ENCODE assay signal across 41 mouse cellular contexts in the genomic region with DNA sequence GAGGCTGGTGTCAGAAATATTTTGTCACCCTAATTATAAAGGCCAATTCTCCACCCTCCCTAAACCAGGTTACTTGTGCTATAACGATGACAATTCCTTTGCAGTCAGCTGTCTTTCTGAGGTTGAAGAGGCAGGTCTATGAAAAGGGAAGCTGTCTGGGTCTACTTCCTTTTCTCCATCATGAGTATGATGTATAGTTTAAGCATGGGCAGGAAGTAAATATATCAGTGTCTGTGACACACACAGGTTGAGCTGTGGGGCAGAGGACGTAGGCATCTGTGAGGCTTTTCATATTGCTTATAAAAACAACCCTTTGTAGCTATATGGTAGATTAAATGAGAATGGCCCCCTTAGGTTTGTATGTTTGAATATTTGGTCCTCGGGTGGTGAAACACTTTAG. TPM values are rescaled to one million over a fixed set of nuclear protein-coding genes. Genes with fewer than 3 reads are reported as not detected.
"Had no signal": no experiment of that assay in that cellular context is flagged by ENCODE, and none has a peak within 500 bp of the region (broad histone marks: within the 10 kb centered on the region; RNA-seq: fewer than 3 reads in every experiment).

No protein-coding gene starts in this region.

- H3K4me3 ChIP-seq: heart, embryonic 13.5 days; heart, embryonic 15.5 days; hindbrain, embryonic 10.5 days; hindbrain, embryonic 12.5 days; intestine, embryonic 15.5 days; kidney, embryonic 15.5 days; limb, embryonic 13.5 days; limb, embryonic 15.5 days; liver, embryonic 12.5 days had no signal

- H3K4me1 ChIP-seq: heart, embryonic 13.5 days; heart, embryonic 15.5 days; hindbrain, embryonic 10.5 days; hindbrain, embryonic 12.5 days; intestine, embryonic 15.5 days; kidney, embryonic 15.5 days; limb, embryonic 13.5 days; limb, embryonic 15.5 days; liver, embryonic 12.5 days had no signal

- H3K4me2 ChIP-seq: heart, embryonic 11.5 days; heart, embryonic 13.5 days; heart, embryonic 15.5 days; hindbrain, embryonic 12.5 days; hindbrain, embryonic 14.5 days; intestine, embryonic 15.5 days; kidney, embryonic 15.5 days; limb, embryonic 13.5 days; limb, embryonic 15.5 days; liver, embryonic 12.5 days had no signal

- H3K27me3 ChIP-seq: heart, embryonic 13.5 days; heart, embryonic 15.5 days; hindbrain, embryonic 12.5 days; intestine, embryonic 15.5 days; kidney, embryonic 15.5 days; limb, embryonic 13.5 days; limb, embryonic 15.5 days; liver, embryonic 12.5 days had no signal

- DNase-seq: gastrocnemius, postnatal 14 days; gastrocnemius, postnatal 36 days; heart, adult 18-20 months; heart, postnatal 14 days; heart, postnatal 36 days; kidney, adult 18-20 months; kidney, adult 9 months; kidney, postnatal 10 days; kidney, postnatal 36 days; layer of hippocampus, adult 9-11 months; layer of hippocampus, postnatal 36 days; left cerebral cortex, postnatal 4 days had no signal

- H3K9me3 ChIP-seq: heart, embryonic 13.5 days; heart, embryonic 15.5 days; hindbrain, embryonic 10.5 days; hindbrain, embryonic 12.5 days; intestine, embryonic 15.5 days; kidney, embryonic 15.5 days; limb, embryonic 15.5 days; liver, embryonic 12.5 days had no signal

- H3K9ac ChIP-seq: heart, embryonic 13.5 days; heart, embryonic 15.5 days; hindbrain, embryonic 12.5 days; hindbrain, embryonic 14.5 days; intestine, embryonic 15.5 days; kidney, embryonic 15.5 days; limb, embryonic 13.5 days; limb, embryonic 15.5 days; liver, embryonic 12.5 days had no signal

- H3K36me3 ChIP-seq: heart, embryonic 13.5 days; heart, embryonic 15.5 days; hindbrain, embryonic 10.5 days; hindbrain, embryonic 12.5 days; intestine, embryonic 15.5 days; kidney, embryonic 15.5 days; limb, embryonic 13.5 days; limb, embryonic 15.5 days; liver, embryonic 12.5 days had no signal

- H3K27ac ChIP-seq: heart, embryonic 13.5 days; heart, embryonic 15.5 days; hindbrain, embryonic 10.5 days; hindbrain, embryonic 12.5 days; hindbrain, embryonic 14.5 days; intestine, embryonic 15.5 days; kidney, embryonic 15.5 days; limb, embryonic 13.5 days; limb, embryonic 15.5 days; liver, embryonic 12.5 days had no signal

- ATAC-seq: hindbrain, embryonic 16.5 days; inflammation-experienced regulatory T-cells, adult 6 months; intestine, embryonic 15.5 days; intestine, postnatal 0 days; liver, embryonic 12.5 days had no signal

RNA-seq across cellular contexts. Expression of gene Taar7f, which starts 9.7 kb away (rescaled TPM):
- total RNA-seq: gastrocnemius, adult 18-20 months; gastrocnemius, adult 8-10 months; gastrocnemius, postnatal 14 days; gastrocnemius, postnatal 36 days; heart, adult 18-20 months; heart, adult 8-10 months; heart, postnatal 14 days; heart, postnatal 36 days; layer of hippocampus, adult 18-20 months; layer of hippocampus, adult 8-10 months; layer of hippocampus, postnatal 14 days; layer of hippocampus, postnatal 36 days; left cerebral cortex, adult 18-20 months; left cerebral cortex, adult 8-10 months; left cerebral cortex, postnatal 10 days; left cerebral cortex, postnatal 25 days; left cerebral cortex, postnatal 4 days; liver, adult 2 months had no signal
- polyA plus RNA-seq: gonadal fat pad, adult 2 months; heart, embryonic 11.5 days; heart, embryonic 13.5 days; heart, embryonic 15.5 days; heart, postnatal 0 days; hindbrain, embryonic 10.5 days; hindbrain, embryonic 12.5 days; hindbrain, embryonic 14.5 days; hindbrain, embryonic 16.5 days; inflammation-experienced regulatory T-cells, adult 6 months; intestine, embryonic 15.5 days; intestine, postnatal 0 days; kidney, embryonic 15.5 days; large intestine, adult 2 months; limb, embryonic 11.5 days; limb, embryonic 13.5 days; limb, embryonic 15.5 days; liver, adult 2 months; liver, embryonic 12.5 days had no signal

RNA-seq across cellular contexts. Expression of gene Taar8a, which starts 17.3 kb away (rescaled TPM):
- total RNA-seq: gastrocnemius, adult 18-20 months; gastrocnemius, adult 8-10 months; gastrocnemius, postnatal 14 days; gastrocnemius, postnatal 36 days; heart, adult 18-20 months; heart, adult 8-10 months; heart, postnatal 14 days; heart, postnatal 36 days; layer of hippocampus, adult 18-20 months; layer of hippocampus, adult 8-10 months; layer of hippocampus, postnatal 14 days; layer of hippocampus, postnatal 36 days; left cerebral cortex, adult 18-20 months; left cerebral cortex, adult 8-10 months; left cerebral cortex, postnatal 10 days; left cerebral cortex, postnatal 25 days; left cerebral cortex, postnatal 4 days; liver, adult 2 months had no signal
- polyA plus RNA-seq: gonadal fat pad, adult 2 months; heart, embryonic 11.5 days; heart, embryonic 13.5 days; heart, embryonic 15.5 days; heart, postnatal 0 days; hindbrain, embryonic 10.5 days; hindbrain, embryonic 12.5 days; hindbrain, embryonic 14.5 days; hindbrain, embryonic 16.5 days; inflammation-experienced regulatory T-cells, adult 6 months; intestine, embryonic 15.5 days; intestine, postnatal 0 days; kidney, embryonic 15.5 days; large intestine, adult 2 months; limb, embryonic 11.5 days; limb, embryonic 13.5 days; limb, embryonic 15.5 days; liver, adult 2 months; liver, embryonic 12.5 days had no signal

RNA-seq across cellular contexts. Expression of gene Taar7e, which starts 21.6 kb away (rescaled TPM):
- total RNA-seq: gastrocnemius, adult 18-20 months; gastrocnemius, adult 8-10 months; gastrocnemius, postnatal 14 days; gastrocnemius, postnatal 36 days; heart, adult 18-20 months; heart, adult 8-10 months; heart, postnatal 14 days; heart, postnatal 36 days; layer of hippocampus, adult 18-20 months; layer of hippocampus, adult 8-10 months; layer of hippocampus, postnatal 14 days; layer of hippocampus, postnatal 36 days; left cerebral cortex, adult 18-20 months; left cerebral cortex, adult 8-10 months; left cerebral cortex, postnatal 10 days; left cerebral cortex, postnatal 25 days; left cerebral cortex, postnatal 4 days; liver, adult 2 months had no signal
- polyA plus RNA-seq: gonadal fat pad, adult 2 months; heart, embryonic 11.5 days; heart, embryonic 13.5 days; heart, embryonic 15.5 days; heart, postnatal 0 days; hindbrain, embryonic 10.5 days; hindbrain, embryonic 12.5 days; hindbrain, embryonic 14.5 days; hindbrain, embryonic 16.5 days; inflammation-experienced regulatory T-cells, adult 6 months; intestine, embryonic 15.5 days; intestine, postnatal 0 days; kidney, embryonic 15.5 days; large intestine, adult 2 months; limb, embryonic 11.5 days; limb, embryonic 13.5 days; limb, embryonic 15.5 days; liver, adult 2 months; liver, embryonic 12.5 days had no signal

RNA-seq across cellular contexts. Expression of gene Taar7d, which starts 32.0 kb away (rescaled TPM):
- total RNA-seq: gastrocnemius, adult 18-20 months; gastrocnemius, adult 8-10 months; gastrocnemius, postnatal 14 days; gastrocnemius, postnatal 36 days; heart, adult 18-20 months; heart, adult 8-10 months; heart, postnatal 14 days; heart, postnatal 36 days; layer of hippocampus, adult 18-20 months; layer of hippocampus, adult 8-10 months; layer of hippocampus, postnatal 14 days; layer of hippocampus, postnatal 36 days; left cerebral cortex, adult 18-20 months; left cerebral cortex, adult 8-10 months; left cerebral cortex, postnatal 10 days; left cerebral cortex, postnatal 25 days; left cerebral cortex, postnatal 4 days; liver, adult 2 months had no signal
- polyA plus RNA-seq: gonadal fat pad, adult 2 months; heart, embryonic 11.5 days; heart, embryonic 13.5 days; heart, embryonic 15.5 days; heart, postnatal 0 days; hindbrain, embryonic 10.5 days; hindbrain, embryonic 12.5 days; hindbrain, embryonic 14.5 days; hindbrain, embryonic 16.5 days; inflammation-experienced regulatory T-cells, adult 6 months; intestine, embryonic 15.5 days; intestine, postnatal 0 days; kidney, embryonic 15.5 days; large intestine, adult 2 months; limb, embryonic 11.5 days; limb, embryonic 13.5 days; limb, embryonic 15.5 days; liver, adult 2 months; liver, embryonic 12.5 days had no signal

RNA-seq across cellular contexts. Expression of gene Taar8b, which starts 33.1 kb away (rescaled TPM):
- total RNA-seq: gastrocnemius, adult 18-20 months; gastrocnemius, adult 8-10 months; gastrocnemius, postnatal 14 days; gastrocnemius, postnatal 36 days; heart, adult 18-20 months; heart, adult 8-10 months; heart, postnatal 14 days; heart, postnatal 36 days; layer of hippocampus, adult 18-20 months; layer of hippocampus, adult 8-10 months; layer of hippocampus, postnatal 14 days; layer of hippocampus, postnatal 36 days; left cerebral cortex, adult 18-20 months; left cerebral cortex, adult 8-10 months; left cerebral cortex, postnatal 10 days; left cerebral cortex, postnatal 25 days; left cerebral cortex, postnatal 4 days; liver, adult 2 months had no signal
- polyA plus RNA-seq: gonadal fat pad, adult 2 months; heart, embryonic 11.5 days; heart, embryonic 13.5 days; heart, embryonic 15.5 days; heart, postnatal 0 days; hindbrain, embryonic 10.5 days; hindbrain, embryonic 12.5 days; hindbrain, embryonic 14.5 days; hindbrain, embryonic 16.5 days; inflammation-experienced regulatory T-cells, adult 6 months; intestine, embryonic 15.5 days; intestine, postnatal 0 days; kidney, embryonic 15.5 days; large intestine, adult 2 months; limb, embryonic 11.5 days; limb, embryonic 13.5 days; limb, embryonic 15.5 days; liver, adult 2 months; liver, embryonic 12.5 days had no signal
